Mouse (Mus musculus) embryonic stem cell, embryonic (primary cell): ENCODE data around the gene Vil1.

Experiments used
- CTCF ChIA-PET, 4 experiments: fragments of 300-600 bp in 2 of 4; fragments of 350-600 bp in 2 of 4; sonication (Branson Sonifier 250); formaldehyde crosslinking; loops; one replicate each; lab custom pipeline; 2022; ENCODE audit warnings: inconsistent platforms in 2 of 4; lab: Charles Lee
- POLR2A ChIA-PET, 4 experiments: fragments of 300-600 bp in 2 of 4; fragments of 350-600 bp in 2 of 4; sonication (Branson Sonifier 250); formaldehyde crosslinking; loops; one replicate each; lab custom pipeline; 2022; ENCODE audit warnings: antibody characterized with exemption in 4 of 4, inconsistent platforms in 1 of 4; lab: Charles Lee

Gene Vil1

DNA sequence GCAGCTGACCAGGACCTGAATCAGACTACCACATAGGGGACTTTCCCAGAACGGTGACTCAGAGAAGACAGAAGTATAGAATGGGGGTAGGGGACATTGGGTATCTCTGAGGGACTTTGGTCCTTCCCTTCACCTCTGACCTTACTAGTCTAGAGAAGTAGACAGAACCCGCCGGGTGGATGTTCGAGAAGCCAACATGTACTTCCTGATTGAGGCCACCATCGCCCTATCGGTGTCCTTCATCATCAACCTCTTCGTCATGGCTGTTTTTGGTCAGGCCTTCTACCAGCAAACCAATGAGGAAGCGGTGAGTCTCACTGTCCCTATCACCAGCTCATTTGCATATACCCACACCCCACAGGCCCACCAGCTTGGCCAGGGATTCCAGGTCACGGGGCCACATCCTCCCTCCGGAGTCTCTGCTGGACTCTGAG is 27.6 kb upstream of the Vil1 start:
- CTCF ChIA-PET = interaction anchor here in 2 of 4 experiments (0.9 to 1.5 kb wide), 2 partner anchors 16 kb away, joined by 4 to 5 read pairs; no protein-coding TSS in a partner anchor
- POLR2A ChIA-PET = interaction anchor here in 2 of 4 experiments (0.5 to 1.4 kb wide), 4 partner anchors 16 to 591 kb away, joined by 3 read pairs; no protein-coding TSS in a partner anchor

DNA sequence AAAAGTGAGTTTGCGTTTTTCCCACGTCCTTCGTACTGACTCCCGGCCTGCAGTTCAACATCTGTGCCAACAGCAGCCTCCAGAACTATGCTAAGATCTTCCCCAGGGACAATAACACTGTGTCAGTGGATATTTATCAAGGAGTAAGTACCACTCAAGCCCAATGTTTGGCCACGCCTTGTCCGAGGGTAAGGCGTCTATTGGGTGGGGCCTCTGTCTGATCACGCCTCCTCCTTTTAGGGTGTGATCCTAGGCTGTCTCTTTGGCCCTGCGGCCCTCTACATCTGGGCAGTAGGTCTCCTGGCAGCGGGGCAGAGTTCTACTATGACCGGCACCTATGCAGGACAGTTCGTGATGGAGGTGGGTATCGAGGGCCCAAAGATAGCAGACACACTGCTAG is 25.8 kb upstream of the Vil1 start:
- ChIA-PET POLR2A (interaction anchor here in 2 of 4 experiments (0.6 to 5.3 kb wide), 3 partner anchors 9 to 13 kb away, joined by 3 to 42 read pairs (median 5); no protein-coding TSS in a partner anchor), CTCF (interaction anchor here in 1 of 4 experiments (0.7 kb wide), 1 partner anchor 14 kb away, joined by 3 read pairs; no protein-coding TSS in a partner anchor)

DNA sequence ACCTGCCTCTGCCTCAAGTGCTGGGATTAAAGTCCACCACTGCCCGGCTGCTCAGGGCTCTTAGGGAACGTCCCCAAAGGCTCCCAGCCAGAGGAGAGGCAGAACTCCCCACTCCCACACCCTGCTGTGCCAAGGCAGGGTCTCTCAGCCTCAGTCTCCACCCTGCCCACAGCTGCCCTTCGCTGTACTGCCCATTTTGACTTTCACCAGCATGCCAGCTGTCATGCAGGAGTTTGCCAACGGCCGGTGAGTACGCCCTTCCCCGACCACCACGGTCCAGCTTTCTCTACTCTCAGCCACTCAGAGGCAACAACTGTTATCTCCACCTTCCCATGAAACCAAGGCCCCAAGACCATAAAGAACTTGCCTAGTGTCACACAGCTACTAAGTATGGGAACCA is 24.7 kb upstream of the Vil1 start:
- ChIA-PET CTCF (interaction anchor here in 1 of 4 experiments (1.1 kb wide), 1 partner anchor 9 kb away, joined by 3 read pairs; the partner anchor contains the start of gene Slc11a1), POLR2A (interaction anchor here in 3 of 4 experiments (0.5 to 5.3 kb wide), 10 partner anchors 8 to 106 kb away, joined by 3 to 42 read pairs (median 4); partner anchors contain the start of genes Catip (in 1 of the 3) and Gpbar1 (in 1 of the 3))

GRCm38 (mm10) chr1:74385064-74385463 is 24.1 kb upstream of the Vil1 start:
- CTCF ChIA-PET = interaction anchor here in 2 of 4 experiments (0.7 to 1.1 kb wide), 2 partner anchors 10 to 145 kb away, joined by 3 read pairs; partner anchors contain the start of gene Slc11a1 (in 1 of the 2)
- POLR2A ChIA-PET = interaction anchor here in 3 of 4 experiments (0.5 to 5.3 kb wide), 10 partner anchors 8 to 107 kb away, joined by 3 to 42 read pairs (median 4); partner anchors contain the start of genes Catip (in 1 of the 3) and Gpbar1 (in 1 of the 3)

GRCm38 (mm10) chr1:74385531-74385930 is 23.6 kb upstream of the Vil1 start:
- POLR2A ChIA-PET = interaction anchor here (1.1 to 5.3 kb wide), 10 partner anchors 9 to 188 kb away, joined by 3 to 42 read pairs (median 4); no protein-coding TSS in a partner anchor

GRCm38 (mm10) chr1:74386363-74386713 is 22.8 kb upstream of the Vil1 start:
- POLR2A ChIA-PET = interaction anchor here (0.6 to 5.3 kb wide), 27 partner anchors 8 to 215 kb away, joined by 3 to 42 read pairs (median 4); partner anchors contain the start of genes Aamp (in 3 of the 4), Pnkd (in 3 of the 4), Catip (in 1 of the 4) and Cnot9 (in 1 of the 4)

More at GRCm38 (mm10) chr1:74385531-74385930, 23.6 kb upstream of the Vil1 start:
- CTCF ChIA-PET = interaction anchor here in 2 of 4 experiments (0.7 to 1.2 kb wide), 3 partner anchors 15 to 291 kb away, joined by 3 to 4 read pairs (median 3); no protein-coding TSS in a partner anchor

DNA sequence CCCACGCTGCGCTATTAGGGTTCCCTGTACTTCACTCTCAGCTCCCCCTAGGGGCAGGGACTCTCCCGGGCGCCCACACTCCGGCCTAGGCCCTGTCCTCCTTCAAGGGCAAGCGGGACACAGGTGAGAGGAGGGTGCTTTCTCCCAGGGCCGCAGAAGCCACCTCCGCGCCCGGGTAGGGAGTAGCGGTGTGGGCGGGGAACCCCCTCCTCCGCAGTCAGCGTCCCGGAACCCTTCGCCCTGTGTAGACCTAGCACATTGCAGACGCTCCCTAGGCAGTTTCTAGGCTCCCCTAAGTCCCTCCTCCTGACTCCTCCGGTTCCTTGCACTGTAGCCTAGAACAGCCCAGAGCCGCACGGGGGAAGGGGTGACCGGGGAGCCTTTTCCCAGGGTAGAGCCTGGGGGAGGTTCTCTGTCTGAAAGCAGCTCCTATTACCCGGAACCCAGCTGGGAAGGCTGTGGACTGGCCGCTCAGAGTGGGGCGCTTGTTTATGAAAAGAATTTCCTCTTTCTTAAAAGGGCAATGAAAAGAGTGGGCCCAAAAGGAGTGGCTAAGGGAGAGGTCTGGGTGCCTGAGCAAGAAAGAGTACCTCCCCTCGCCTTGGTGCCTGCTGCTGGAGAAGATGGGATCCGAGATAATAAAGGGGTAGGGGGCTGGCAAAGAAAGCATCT is 22.3 kb upstream of the Vil1 start:
- ChIA-PET CTCF (interaction anchor here (0.7 to 2.1 kb wide), 16 partner anchors 10 to 402 kb away, joined by 3 to 10 read pairs (median 4); partner anchors contain the start of genes Aamp (in 2 of the 4), Catip (in 2 of the 4) and Pnkd (in 2 of the 4)), POLR2A (interaction anchor here (0.6 to 5.3 kb wide), 34 partner anchors 9 to 214 kb away, joined by 3 to 42 read pairs (median 4); partner anchors contain the start of genes Aamp (in 3 of the 4), Pnkd (in 3 of the 4), Catip (in 1 of the 4) and Cnot9 (in 1 of the 4))

More at GRCm38 (mm10) chr1:74386363-74386713, 22.8 kb upstream of the Vil1 start:
- CTCF ChIA-PET = interaction anchor here (0.7 to 2.1 kb wide), 14 partner anchors 9 to 292 kb away, joined by 3 to 10 read pairs (median 4); partner anchors contain the start of genes Aamp (in 2 of the 4), Catip (in 2 of the 4) and Pnkd (in 2 of the 4)

GRCm38 (mm10) chr1:74387386-74387988 is 21.7 kb upstream of the Vil1 start:
- ChIA-PET POLR2A (interaction anchor here in 3 of 4 experiments (0.7 to 5.3 kb wide), 23 partner anchors 9 to 357 kb away, joined by 3 to 42 read pairs (median 4); partner anchors contain the start of genes Aamp (in 2 of the 3), Pnkd (in 2 of the 3), Catip (in 1 of the 3) and Cnot9 (in 1 of the 3)), CTCF (interaction anchor here (0.5 to 2.6 kb wide), 14 partner anchors 10 to 1036 kb away, joined by 3 to 12 read pairs (median 4); partner anchors contain the start of genes Catip (in 3 of the 4), Aamp (in 1 of the 4) and Pnkd (in 1 of the 4))

- ChIA-PET CTCF (interaction anchor here (0.6 to 2.6 kb wide), 8 partner anchors 9 to 1035 kb away, joined by 3 to 12 read pairs (median 5); partner anchors contain the start of gene Catip (in 3 of the 4)), POLR2A (interaction anchor here in 3 of 4 experiments (1.1 to 5.3 kb wide), 15 partner anchors 8 to 357 kb away, joined by 3 to 42 read pairs (median 5); partner anchors contain the start of genes Aamp (in 1 of the 3), Pnkd (in 1 of the 3) and Slc11a1 (in 1 of the 3))
Measured at GRCm38 (mm10) chr1:74388398-74388920, 20.7 kb upstream of the Vil1 start.

- POLR2A ChIA-PET = interaction anchor here in 3 of 4 experiments (0.6 to 4.4 kb wide), 21 partner anchors 8 to 1557 kb away, joined by 3 to 42 read pairs (median 4); partner anchors contain the start of genes Aamp (in 1 of the 3), Catip (in 1 of the 3), Pnkd (in 1 of the 3) and Slc11a1 (in 1 of the 3)
Measured at GRCm38 (mm10) chr1:74389831-74390286, 19.3 kb upstream of the Vil1 start.

DNA sequence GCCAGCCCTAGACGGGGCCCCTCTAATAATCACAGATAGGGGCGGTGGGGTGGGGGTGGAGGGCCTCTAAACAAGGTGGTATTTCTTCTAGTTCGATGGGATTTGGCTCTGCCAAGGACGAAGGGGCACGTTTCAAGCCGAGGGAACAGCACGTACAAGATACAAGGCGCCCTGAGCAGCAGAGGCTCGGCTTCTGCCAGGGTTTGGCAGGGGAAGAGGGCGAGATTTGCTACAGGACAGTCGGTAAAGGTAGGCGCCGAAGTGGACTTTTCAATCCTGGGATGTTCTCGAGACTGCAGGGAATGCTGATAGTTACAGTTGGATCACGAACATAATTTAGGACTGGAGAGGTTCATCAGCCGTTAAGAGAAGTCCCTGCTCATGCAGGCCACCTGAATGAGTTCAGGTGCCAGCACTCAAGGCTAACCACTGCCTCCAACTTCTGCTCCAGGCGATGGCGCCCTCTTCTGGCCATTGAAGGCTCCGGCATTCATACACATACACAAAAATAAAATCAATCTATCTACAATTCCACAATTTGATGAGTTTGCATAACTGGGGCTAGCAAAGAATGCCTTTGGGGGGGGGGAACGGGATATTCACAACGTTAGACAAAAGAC is 18.8 kb upstream of the Vil1 start:
- CTCF ChIA-PET = interaction anchor here in 3 of 4 experiments (0.5 to 1.2 kb wide), 9 partner anchors 18 to 265 kb away, joined by 3 to 9 read pairs (median 6); partner anchors contain the start of genes Catip (in 1 of the 3) and Pnkd (in 1 of the 3)
- POLR2A ChIA-PET = interaction anchor here in 3 of 4 experiments (0.6 to 4.4 kb wide), 11 partner anchors 7 to 529 kb away, joined by 3 to 42 read pairs (median 5); partner anchors contain the start of genes Aamp (in 1 of the 3), Pnkd (in 1 of the 3) and Slc11a1 (in 1 of the 3)

More at GRCm38 (mm10) chr1:74389831-74390286, 19.3 kb upstream of the Vil1 start:
- CTCF ChIA-PET = interaction anchor here in 3 of 4 experiments (0.5 to 2.6 kb wide), 10 partner anchors 8 to 184 kb away, joined by 3 to 12 read pairs (median 4); partner anchors contain the start of genes Catip (in 2 of the 3) and Pnkd (in 1 of the 3)

- ChIA-PET CTCF (interaction anchor here in 3 of 4 experiments (0.7 to 0.9 kb wide), 5 partner anchors 29 to 266 kb away, joined by 4 to 9 read pairs (median 8); partner anchors contain the start of gene Catip (in 1 of the 3)), POLR2A (interaction anchor here in 3 of 4 experiments (0.6 to 2.2 kb wide), 9 partner anchors 14 to 530 kb away, joined by 3 to 8 read pairs (median 3); partner anchors contain the start of genes Aamp (in 1 of the 3) and Pnkd (in 1 of the 3))
Measured at GRCm38 (mm10) chr1:74390924-74391748, 18.0 kb upstream of the Vil1 start, which contains the start of gene Ctdsp1. Gene Ctdsp1 (plus strand): TSS chr1:74391509.

GRCm38 (mm10) chr1:74391844-74392441 is 17.2 kb upstream of the Vil1 start:
- POLR2A ChIA-PET = interaction anchor here in 3 of 4 experiments (0.6 to 2.5 kb wide), 10 partner anchors 16 to 1613 kb away, joined by 3 to 16 read pairs (median 3); partner anchors contain the start of genes Aamp (in 1 of the 3), Pnkd (in 1 of the 3) and Slc11a1 (in 1 of the 3)
- CTCF ChIA-PET = interaction anchor here in 1 of 4 experiments (0.9 kb wide), 1 partner anchor 30 kb away, joined by 4 read pairs; the partner anchor contains the start of gene Catip

DNA sequence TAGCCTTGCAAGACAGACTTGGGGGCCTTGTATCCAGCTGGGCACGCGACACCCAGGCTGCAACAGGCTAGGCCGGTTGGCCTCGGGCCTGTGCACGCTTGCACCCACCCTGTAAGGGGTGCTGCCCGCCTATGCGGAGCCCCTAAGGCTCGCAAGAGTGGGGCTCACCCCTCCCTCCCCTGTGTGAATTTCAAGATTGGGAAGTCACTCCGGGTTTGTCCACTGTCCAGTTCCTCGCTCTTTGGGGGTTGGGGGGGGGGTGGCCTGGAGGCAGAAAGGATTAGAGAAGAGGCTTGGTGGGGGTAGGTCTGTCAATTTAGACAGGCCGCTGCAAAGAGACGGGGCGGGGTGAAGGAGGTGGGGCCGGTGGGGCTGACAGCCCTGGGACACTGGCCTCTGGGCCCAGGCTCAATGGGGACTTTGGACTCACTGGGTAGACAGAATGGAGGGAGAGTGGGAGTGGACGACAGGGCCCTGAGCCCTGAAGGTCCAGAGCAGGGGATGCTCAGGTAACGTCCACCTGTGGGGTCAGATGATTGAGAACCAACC is 16.7 kb upstream of the Vil1 start:
- ChIA-PET POLR2A (interaction anchor here in 2 of 4 experiments (0.6 to 2.5 kb wide), 9 partner anchors 9 to 185 kb away, joined by 3 to 16 read pairs (median 3); partner anchors contain the start of genes Aamp (in 1 of the 2), Pnkd (in 1 of the 2) and Slc11a1 (in 1 of the 2)), CTCF (no interaction called here)
